Mouse (Mus musculus) heart, postnatal 0 days (tissue): ENCODE results near the gene Fat3.

Experiments used
- CTCF ChIP-seq: IDR thresholded peaks from 2 replicates; pipeline ENCODE4 v1.5.1; 2016; ENCODE audit warnings: antibody characterized with exemption, control low read depth, low read depth
- EP300 ChIP-seq: IDR thresholded peaks from 2 replicates; pipeline ENCODE4 v1.6.1; 2016; ENCODE audit warnings: antibody characterized with exemption, low read depth

- TF ChIP-seq CTCF (no peak), EP300 (no peak)
These were observed 31.8 kb upstream of the Fat3 start for GRCm38 (mm10) chr9:16532884-16533283.
